Mouse (Mus musculus) heart, adult 8-10 months (tissue): ENCODE measurements around the gene 2610318N02Rik. TPM values are rescaled to one million over a fixed set of nuclear protein-coding genes. Genes with fewer than 3 reads are reported as not detected.
"Not testable (repeated sequence)": the region's sequence is repeated elsewhere in the genome, so short reads cannot be mapped to it uniquely, and the experiment has no call there.

Experiments
- DNase-seq: peaks from one replicate; pipeline ENCODE4 v3.0.0; 2022; ENCODE audit warnings: low spot score
- total RNA-seq, 4 experiments: library from RNA; stranded (reverse); gene quantifications; 2 replicates each; pipeline ENCODE4 v1.2.4; 2022

Gene 2610318N02Rik
- not detected for total RNA-seq

DNA sequence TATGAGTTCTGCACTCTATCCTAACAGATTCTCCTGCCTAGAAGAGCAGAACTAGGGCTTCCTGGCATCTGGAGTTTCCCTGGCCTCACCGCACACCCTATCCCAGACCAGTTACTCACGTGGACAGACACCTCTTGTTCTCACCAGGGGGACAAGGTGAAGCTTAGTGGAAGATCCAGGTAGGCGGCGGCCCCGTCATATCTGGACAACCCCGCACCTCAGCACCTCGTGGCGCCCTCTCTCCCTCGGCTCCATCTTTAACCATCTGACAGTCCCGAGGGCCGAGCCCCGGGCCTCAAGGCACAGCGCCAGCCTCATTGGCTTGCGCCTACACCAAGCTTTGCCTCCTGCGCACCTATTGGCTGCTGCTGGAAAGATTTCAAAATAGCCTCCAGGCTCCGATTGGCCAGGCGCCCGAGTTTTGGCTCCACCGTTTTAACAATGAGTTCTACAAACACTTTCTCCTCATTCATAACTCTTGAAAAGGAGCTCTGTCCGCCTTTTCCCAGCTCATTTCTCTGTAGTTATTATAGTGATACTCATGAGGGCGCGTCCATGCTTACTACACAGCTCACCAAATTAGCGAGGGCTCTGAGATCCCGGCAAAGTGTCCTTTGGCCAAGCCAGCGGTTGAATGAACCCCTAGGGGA is at the start of gene 2610318N02Rik:
Gene 2610318N02Rik, minus strand, starts transcription at position 297 of the 650 bp plus-strand sequence.
- peak; percentile 25 for DNase-seq

DNA sequence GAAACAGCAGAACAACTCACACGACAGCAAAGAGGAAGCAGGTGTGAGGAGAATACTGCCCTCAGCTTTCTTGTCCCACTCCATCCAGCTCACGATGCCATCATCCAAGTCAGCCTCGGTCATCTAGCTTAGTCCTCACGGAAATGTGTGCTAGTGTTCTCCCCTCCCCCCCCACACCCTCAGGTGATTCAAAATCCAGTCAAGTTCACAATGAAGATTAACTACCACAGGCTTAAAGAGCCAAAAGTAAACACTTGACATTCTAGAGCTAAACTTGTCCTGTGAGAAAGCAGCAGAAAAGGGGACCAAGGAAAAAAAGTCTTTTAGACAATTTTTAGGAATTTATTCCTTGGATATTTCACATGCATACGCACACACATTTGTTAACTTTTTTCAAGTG is 43.1 kb upstream of the 2610318N02Rik start:
- no peak for DNase-seq

DNA sequence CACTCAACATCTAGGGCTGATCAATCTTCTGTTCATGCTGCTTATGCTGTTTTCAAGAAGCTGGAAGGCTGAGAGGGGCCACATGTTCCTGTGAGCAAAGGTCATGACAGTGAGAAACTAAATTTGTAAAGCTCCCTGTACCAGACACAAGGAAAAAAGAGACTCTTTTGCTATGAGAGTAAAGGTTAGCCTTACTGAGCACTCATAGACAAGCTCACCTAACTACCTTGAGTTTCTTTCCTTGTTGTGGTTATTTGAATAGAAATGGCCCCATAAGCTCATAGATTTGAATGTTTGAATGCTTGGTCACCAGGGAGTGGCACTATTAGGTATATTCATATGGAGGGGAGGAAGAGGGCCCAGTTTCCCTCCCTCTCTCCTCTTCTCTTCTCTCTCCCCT is 42.2 kb upstream of the 2610318N02Rik start:
- DNase-seq, result no peak

DNA sequence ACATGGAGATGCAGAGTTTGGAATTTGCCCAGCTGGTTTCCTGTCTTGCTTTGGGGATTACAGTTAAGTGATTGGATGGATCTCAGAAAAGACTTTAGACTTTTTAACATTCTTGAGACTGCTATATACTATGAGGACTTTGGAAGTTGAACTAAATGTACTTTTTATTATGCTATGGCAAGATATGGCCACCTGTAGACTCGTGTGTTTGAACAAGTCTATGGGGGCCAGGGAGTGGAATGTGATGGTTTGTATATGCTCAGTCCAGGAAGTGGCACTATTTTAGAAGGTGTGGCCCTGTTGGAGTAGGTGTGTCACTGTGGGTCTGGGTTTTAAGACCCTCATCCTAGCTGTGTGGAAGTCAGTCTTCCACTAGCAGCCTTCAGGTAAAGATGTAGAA is 40.5 kb upstream of the 2610318N02Rik start:
- DNase-seq, result not testable (repeated sequence)

DNA sequence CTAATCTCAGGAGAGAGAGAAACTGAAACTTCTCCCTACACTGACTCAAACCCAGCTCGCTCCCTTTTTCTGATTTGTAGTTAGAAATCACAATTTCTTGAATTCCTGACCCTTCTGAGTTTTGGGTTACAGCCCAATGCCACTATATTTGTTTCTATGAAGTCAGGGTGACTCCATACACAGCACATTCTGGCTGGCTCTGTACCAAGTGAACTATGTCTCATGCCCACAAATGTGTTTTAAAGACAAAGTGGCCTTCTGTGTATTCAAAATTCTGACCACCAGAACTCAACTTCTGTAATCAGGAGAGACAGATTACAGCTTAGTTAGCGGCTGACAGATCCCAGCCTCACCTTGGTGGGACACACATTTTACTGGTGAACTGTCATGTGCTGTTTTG is 29.4 kb upstream of the 2610318N02Rik start:
- no peak for DNase-seq

DNA sequence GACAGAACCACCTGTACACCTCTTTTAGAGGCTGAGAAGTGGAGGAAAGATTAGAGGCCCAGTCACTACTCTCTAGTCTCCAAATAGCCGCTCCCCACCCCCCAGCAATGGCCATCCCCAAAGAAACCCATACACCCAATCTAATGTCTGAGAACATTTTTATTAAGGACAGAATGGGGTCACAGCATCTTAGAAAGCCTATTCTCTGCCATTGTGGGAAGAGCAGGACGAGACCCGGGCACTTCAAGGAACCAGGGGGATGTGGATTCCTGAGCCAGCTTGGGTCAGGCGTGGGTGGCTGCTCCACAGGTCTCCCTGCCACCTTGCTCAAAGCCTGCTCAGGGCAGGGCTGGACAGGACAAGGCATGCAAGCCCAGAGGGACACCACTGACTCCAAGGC is 26.9 kb upstream of the 2610318N02Rik start:
- DNase-seq, result no peak

DNA sequence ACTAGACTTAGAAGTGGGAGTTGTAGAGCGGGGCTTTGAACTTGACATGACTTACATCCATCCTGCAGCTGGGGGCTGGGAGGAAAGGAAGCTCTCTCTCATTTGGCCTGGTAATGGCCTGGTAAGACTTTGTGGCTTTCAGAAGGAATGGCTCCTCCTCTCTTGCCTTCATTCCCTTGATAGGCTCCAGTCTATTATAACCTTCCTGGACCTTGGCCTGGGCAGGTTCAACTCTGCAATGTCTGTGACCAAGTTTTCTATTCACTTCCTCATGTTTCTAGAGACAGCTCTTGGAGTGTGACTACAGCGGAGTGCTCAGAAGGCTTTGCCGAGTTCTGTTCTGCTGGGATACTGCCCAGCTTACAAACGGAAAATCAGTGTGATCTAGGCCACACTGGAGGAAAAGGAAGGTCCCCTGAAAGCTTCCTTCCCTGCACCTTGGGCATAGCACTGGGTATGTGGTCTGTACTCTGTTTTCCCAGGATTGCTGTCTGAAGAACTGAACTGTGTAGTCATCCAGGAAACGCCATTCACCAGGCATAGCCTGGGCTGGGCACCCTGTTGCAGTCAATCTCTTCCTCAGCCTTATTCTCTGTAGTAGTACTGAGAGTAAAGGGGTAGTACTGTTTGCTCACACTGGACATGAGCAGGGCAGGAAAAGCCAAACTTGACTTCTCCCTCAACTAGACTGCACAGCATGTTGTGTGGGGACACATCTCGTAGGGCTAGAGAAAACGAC is 25.7 kb upstream of the 2610318N02Rik start:
- DNase-seq, result no peak

DNA sequence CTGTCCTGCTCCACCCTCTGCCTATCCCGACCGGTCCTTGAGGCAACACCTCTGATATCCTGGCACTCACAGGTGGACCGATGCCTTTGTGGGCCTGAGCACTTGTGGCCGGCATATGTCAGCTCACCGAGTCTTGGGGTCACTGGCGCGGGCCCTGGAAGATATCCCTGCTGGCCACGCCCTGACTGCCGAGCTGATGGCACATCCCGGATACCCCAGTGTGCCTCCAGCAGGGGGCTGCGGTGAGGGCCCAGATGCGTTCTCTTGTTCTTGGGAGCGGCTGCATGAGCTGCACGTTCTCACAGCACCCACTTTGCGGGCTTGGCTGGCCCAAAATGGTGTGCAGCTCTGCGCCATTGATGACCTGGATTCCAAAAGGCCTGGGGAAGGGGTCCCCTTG is 23.1 kb upstream of the 2610318N02Rik start:
- no peak for DNase-seq

DNA sequence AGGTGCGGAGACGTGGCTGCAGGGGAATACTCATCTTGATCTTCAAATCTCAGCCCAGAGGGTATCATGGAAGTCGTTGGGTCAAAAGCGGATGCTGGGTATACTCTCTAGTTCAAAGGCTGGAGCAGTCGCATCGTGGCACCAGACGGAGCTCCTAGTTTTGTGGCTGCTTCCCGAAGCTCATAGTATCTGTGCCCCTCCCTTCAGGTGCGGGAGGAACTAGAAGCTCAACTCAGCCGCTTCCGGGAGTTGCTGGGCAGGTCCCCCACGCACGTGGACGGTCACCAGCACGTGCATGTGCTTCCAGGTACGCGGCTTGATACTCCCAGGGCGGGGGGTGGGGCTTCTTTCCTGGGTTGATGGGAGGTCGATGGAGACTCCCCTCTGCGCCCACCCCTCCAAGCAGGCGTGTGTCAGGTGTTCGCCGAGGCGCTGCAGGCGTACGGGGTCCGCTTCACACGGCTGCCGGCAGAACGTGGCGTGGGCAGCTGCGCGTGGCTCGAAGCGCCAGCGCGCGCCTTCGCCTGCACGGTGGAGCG is 22.5 kb upstream of the 2610318N02Rik start:
- no peak for DNase-seq

DNA sequence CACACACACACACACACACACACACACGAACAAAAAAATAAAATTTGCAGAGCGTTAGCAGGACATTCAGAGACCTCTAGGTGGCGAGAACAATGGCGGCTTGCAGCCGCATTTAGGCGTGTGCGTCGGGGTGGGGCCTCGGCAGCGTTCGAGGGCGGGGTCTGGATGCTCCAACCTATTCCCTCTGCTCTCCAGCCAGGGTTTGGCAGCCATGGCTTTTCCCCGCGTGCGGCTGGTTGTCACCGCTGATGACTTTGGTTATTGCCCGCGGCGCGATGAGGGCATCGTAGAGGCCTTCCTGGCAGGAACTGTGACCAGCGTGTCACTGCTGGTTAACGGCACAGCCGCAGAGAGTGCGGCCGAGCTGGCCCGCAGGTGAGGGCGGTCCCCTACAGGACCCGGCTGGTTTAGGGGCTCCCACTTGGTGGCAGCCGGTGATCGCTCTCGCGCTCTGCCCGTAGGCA is 21.8 kb upstream of the 2610318N02Rik start, which contains the start of gene Ccdc116:
Gene Ccdc116, minus strand, starts transcription at position 458 of the 464 bp plus-strand sequence.
- peak; percentile 62 for DNase-seq

DNA sequence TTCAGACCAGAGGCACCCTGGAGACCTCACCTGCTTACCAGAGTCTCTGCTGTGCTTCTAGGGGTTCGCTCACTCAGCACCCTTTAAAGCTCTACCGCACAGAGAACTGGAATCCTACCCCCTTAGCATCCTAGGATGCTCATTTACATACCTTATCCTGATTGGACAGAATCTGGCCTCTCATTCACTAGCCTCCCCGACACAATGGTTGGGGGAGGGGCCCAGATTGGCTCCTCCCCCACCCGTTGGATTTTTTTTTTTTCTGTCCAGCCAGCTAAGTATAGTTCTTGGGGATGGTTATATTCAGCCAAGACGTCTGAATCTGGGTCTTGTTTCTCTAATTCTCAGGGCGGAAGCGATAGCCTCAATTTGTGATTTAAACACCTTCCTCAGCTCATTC is 19.4 kb upstream of the 2610318N02Rik start, which contains the start of gene Ydjc:
Gene Ydjc, plus strand, starts transcription at position 283 of the 400 bp plus-strand sequence.
- DNase-seq, result no peak

DNA sequence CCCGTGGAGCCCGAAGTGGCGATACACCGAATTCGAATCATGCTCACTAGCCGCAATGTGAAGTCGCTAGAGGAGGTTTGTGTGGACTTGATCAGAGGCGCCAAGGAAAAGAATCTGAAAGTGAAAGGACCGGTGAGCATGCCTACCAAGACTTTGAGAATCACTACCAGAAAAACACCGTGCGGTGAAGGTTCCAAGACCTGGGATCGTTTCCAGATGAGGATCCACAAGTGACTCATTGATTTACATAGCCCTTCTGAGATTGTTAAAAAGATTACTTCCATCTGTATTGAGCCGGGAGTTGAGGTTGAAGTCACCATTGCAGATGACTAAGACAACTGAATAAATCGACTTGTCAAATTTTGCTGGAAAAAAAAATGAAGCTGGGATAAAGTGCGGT is 12.4 kb upstream of the 2610318N02Rik start:
- DNase-seq, result no peak

DNA sequence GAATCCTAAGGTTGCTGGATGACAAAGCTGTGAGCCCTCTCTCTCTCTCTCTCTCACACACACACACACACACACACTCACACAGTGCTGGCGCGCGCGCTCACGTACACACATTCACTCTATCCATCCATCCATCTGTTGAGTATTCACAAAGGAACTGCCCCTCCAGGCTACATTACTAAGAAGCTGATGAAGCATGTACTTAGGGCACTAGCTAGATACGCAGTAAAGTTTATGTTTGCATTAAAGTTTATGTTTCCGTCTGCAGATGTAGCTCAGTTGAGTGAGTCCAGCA is 7.9 kb upstream of the 2610318N02Rik start:
- no peak for DNase-seq

DNA sequence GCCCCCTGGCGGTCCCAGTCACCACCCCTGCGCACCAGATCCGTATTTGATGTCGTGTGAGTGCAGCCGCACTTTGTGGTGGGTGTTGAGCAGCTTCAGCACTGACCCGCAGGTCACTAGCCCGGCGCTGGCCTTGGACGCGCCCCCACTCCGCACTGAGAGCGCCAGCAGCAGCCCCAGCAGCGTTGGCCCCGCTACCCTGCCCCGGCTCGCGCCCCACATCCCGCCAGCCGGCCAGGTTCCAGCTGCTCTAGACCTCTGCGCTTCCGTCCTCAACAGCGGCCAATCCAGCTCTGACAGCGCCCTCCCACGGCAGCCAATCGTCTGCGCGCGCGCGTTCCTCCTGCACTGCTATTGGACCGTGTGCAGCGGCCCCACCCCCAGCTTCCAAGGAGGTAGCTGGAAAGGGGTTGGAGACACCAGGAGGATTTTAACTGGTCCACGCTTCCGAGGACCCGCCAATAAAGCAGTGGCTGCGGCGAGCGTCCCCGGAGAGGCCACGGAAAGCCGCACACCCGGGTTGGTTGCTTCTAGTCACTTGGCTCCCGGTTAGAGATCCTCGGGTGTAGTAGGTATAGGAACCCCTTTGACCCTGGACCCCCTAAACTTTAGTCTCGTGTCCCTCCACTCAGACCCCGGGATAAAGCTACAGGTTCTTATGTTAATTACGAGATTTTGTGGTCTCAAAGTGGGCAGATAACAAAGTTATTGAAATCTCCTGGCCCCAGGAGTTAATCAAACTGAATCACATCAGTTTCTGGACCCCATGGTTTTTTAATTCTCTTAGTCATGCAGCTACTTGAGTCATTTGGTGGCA is 7.3 kb upstream of the 2610318N02Rik start, which contains the start of gene Sdf2l1:
Gene Sdf2l1, minus strand, starts transcription at position 295 of the 817 bp plus-strand sequence.
- DNase-seq, result peak; percentile 96

DNA sequence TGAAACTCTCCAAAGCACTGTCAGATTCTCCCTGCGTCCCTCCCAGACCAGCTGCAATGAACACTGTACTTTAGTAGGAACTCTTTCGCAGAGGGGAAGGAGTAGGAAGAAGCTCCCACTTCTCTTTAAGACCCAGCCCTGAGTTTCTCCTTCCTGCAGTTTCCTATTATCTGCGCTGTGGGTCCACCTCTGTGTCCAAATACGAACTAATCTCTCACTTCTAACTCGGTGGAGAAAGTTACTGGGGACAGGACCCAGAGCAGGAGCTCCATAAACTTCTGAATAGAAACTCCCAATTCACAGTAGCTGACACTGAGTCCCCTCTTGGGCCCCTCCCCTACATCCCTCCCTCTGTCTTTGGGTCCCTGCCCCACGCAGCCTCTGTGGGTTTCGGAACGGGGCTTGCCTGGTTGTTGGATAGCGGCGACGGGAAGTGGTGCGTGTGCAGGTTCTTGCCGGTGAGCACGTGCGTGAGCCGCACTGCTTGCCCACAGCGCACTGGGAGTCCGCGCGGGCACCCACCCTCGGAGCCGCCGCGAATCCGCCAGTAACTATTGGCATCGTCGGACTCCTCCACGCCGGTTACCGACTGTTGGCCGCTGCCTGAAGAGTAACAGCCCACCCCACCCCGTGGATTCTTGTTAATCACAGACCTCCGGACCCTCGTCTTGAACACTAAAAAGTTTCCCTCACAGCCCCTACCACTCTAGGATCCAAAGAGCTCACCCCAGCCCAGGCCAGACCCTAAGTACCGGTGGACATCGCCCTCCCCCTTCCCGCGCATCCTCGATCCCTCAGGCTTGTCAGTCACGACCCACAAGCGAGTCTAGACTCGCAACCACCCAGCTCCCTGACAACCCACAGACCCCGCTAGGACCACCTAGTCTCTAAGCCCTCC is 6.5 kb upstream of the 2610318N02Rik start:
- peak; percentile 13 for DNase-seq

DNA sequence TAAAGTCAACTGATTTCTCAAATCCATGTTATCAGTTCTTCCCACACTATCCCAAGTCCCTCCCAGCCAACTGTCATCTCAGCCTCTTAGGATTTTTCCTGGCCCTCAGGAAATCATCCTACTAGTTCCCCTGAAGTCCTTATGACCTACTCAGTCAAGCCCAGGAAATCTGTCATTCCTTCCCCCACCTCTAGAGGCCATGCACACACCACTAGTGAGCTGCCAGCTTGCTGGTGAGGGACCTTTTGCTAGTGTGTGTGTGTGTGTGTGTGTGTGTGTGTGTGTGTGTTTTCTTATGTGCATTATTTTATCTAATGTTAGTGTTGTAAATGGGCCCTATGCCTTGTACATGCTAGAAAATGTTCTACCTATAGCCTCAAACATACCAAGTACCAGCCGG is 2.3 kb upstream of the 2610318N02Rik start:
- peak; percentile 26 for DNase-seq

DNA sequence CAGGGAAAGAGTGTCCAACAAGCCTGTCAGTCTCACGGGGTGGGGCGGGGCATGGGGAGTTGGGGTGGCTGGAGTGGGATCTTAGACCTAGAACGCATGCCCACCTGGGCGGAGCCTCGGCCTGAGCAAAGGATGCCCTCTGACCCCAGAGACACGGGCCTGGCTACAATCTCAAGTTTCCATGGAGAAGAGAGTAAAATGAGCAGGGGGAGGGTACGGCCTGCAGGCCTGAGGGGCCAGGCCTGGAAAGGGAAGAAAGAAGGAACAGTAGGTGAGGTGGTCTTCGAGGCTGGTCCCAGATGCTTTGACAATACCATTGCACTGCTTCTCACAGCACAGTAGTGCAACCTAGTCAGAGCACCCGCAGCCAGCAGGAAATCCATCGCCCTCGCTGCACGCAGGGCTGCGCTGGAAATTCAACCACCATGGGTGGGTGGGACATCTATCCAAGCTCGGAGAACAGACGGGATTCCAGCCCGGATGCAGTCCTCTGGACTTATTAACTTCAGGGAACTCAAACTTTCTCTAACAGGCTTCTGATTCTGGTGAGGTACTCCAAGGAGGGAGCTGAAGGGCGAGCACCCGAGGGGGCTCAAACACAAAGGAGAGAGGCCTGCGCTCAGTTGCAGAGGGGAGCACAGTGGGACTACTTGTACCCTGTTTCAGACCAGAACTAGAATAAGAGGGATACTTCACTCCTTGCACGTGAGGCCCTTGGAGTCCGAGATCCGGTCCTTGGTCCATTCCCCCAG is 672 bp downstream of the 2610318N02Rik start:
- no peak for DNase-seq

DNA sequence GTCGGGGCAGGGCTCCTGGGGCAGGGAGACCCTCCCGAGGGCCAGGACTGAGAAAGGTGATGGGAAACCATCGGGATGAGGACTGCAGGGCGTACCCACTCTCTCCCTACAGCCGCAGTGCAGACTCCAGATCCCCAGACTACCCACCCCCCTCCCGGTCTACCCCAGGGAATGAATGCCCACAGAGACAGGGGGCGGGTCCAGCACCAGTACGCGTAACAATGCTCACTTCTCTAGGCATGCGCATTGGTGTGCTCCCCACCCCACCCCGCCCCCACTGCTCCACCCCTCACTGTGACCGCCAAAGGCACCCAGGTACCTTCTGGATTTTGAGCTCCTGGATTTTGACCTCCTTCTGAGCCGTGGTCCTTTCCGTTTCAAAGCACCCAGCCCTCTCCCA is 3.4 kb downstream of the 2610318N02Rik start:
- DNase-seq, result no peak

DNA sequence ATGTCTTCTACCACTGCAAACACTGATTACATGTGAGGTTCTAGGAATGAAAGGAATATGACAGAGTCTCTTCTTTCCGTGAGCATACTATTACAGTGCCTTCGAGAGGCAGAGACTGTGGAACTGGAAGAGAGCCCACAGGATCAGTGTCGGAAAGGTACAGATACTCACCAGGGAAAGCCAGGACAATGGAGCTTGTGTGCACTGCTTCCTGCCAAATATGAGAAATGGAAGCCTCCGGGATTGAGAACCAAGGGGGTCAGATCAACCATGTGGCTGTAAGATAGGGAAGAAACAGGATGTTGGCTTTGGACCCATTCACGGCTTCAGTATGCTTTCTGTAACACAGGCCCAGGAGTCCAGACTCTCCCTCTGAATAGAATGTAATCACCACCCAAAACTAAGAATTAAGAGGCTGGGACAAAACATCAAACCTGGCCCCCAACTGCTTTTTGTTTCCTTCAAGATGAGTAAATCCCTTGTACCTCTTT is 7.6 kb downstream of the 2610318N02Rik start:
- no peak for DNase-seq
